Mouse (Mus musculus): ENCODE measurements at regions not wholly inside any gene's neighbourhood (a gene's known extent, or its start where the extent isn't known, plus 50 kb on each side); places are given as distances from the start of the nearest gene placed in this dataset.

- no peaks in the 10 kb centered on the region for H3K36me3 ChIP-seq (ENCODE audit: control insufficient read depth, insufficient read depth)
- H3K4me3 ChIP-seq (ENCODE audit: low read depth, low read length), result no peak overlapping the region
- H3K4me2 ChIP-seq (replicated peaks; ENCODE audit: low read depth), result no peak overlapping the region
- ATAC-seq, result no peak
- no peaks in the 10 kb centered on the region for H3K27me3 ChIP-seq (replicated peaks; ENCODE audit: control insufficient read depth, insufficient read depth, low read length)
- H3K9me3 ChIP-seq (ENCODE audit: control insufficient read depth), result no peaks in the 10 kb centered on the region
- no peaks in the 10 kb centered on the region for H3K4me1 ChIP-seq (replicated peaks; ENCODE audit: control insufficient read depth, insufficient read depth, low read length)
- H3K9ac ChIP-seq (ENCODE audit: low read depth, low read length), result no peak overlapping the region
- H3K27ac ChIP-seq (ENCODE audit: low read depth, low read length), result no peak overlapping the region
- no peak for TF ChIP-seq CTCF (IDR thresholded peaks at IDR 0.05; ENCODE audit: low read depth)
Observed at GRCm38 (mm10) chr1:176379645-176380044, 104.5 kb upstream of the Pld5 start.

- no peak for TF ChIP-seq CTCF (IDR thresholded peaks at IDR 0.05; ENCODE audit: low read depth)
Observed at GRCm38 (mm10) chr1:176366900-176367299, 91.8 kb upstream of the Pld5 start.

GRCm38 (mm10) chr1:176360957-176361356 lies 85.8 kb upstream of the Pld5 start:
- Histone ChIP-seq H3K4me2 (replicated peaks; ENCODE audit: low read depth) (no peak overlapping the region), H3K27me3 (replicated peaks; ENCODE audit: control insufficient read depth, insufficient read depth, low read length) (no peaks in the 10 kb centered on the region), H3K27ac (ENCODE audit: low read depth, low read length) (no peak overlapping the region), H3K4me3 (ENCODE audit: low read depth, low read length) (no peak overlapping the region), H3K4me1 (replicated peaks; ENCODE audit: control insufficient read depth, insufficient read depth, low read length) (no peaks in the 10 kb centered on the region), H3K9me3 (ENCODE audit: control insufficient read depth) (no peaks in the 10 kb centered on the region), H3K9ac (ENCODE audit: low read depth, low read length) (no peak overlapping the region), H3K36me3 (ENCODE audit: control insufficient read depth, insufficient read depth) (no peaks in the 10 kb centered on the region)
- WGBS, result 89% methylated on average over 3 of the region's 3 CpGs
- ATAC-seq, result no peak
- no peak for TF ChIP-seq CTCF (IDR thresholded peaks at IDR 0.05; ENCODE audit: low read depth)

More at GRCm38 (mm10) chr1:176366900-176367299, 91.8 kb upstream of the Pld5 start:
- Histone ChIP-seq H3K4me3 (ENCODE audit: low read depth, low read length) (no peak overlapping the region), H3K4me1 (replicated peaks; ENCODE audit: control insufficient read depth, insufficient read depth, low read length) (no peaks in the 10 kb centered on the region), H3K4me2 (replicated peaks; ENCODE audit: low read depth) (no peak overlapping the region), H3K27ac (ENCODE audit: low read depth, low read length) (no peak overlapping the region), H3K9ac (ENCODE audit: low read depth, low read length) (no peak overlapping the region), H3K9me3 (ENCODE audit: control insufficient read depth) (no peaks in the 10 kb centered on the region), H3K36me3 (ENCODE audit: control insufficient read depth, insufficient read depth) (no peaks in the 10 kb centered on the region), H3K27me3 (replicated peaks; ENCODE audit: control insufficient read depth, insufficient read depth, low read length) (no peaks in the 10 kb centered on the region)
- no peak for ATAC-seq
- WGBS, result 87% methylated on average over 3 of the region's 3 CpGs

- H3K9me3 ChIP-seq (ENCODE audit: control insufficient read depth), result no peaks in the 10 kb centered on the region
- H3K27ac ChIP-seq (ENCODE audit: low read depth, low read length), result no peak overlapping the region
- H3K27me3 ChIP-seq (replicated peaks; ENCODE audit: control insufficient read depth, insufficient read depth, low read length), result no peaks in the 10 kb centered on the region
- H3K4me1 ChIP-seq (replicated peaks; ENCODE audit: control insufficient read depth, insufficient read depth, low read length), result no peaks in the 10 kb centered on the region
- H3K9ac ChIP-seq (ENCODE audit: low read depth, low read length), result no peak overlapping the region
- no peak overlapping the region for H3K4me3 ChIP-seq (ENCODE audit: low read depth, low read length)
- ATAC-seq, result no peak
- WGBS, result 84% methylated on average over 12 of the region's 12 CpGs
- no peak overlapping the region for H3K4me2 ChIP-seq (replicated peaks; ENCODE audit: low read depth)
- H3K36me3 ChIP-seq (ENCODE audit: control insufficient read depth, insufficient read depth), result no peaks in the 10 kb centered on the region
- no peak for TF ChIP-seq CTCF (IDR thresholded peaks at IDR 0.05; ENCODE audit: low read depth)
Observed at GRCm38 (mm10) chr1:176359992-176360724, 85.0 kb upstream of the Pld5 start.

- Histone ChIP-seq H3K4me3 (ENCODE audit: low read depth, low read length) (no peak overlapping the region), H3K36me3 (ENCODE audit: control insufficient read depth, insufficient read depth) (no peaks in the 10 kb centered on the region), H3K27ac (ENCODE audit: low read depth, low read length) (no peak overlapping the region), H3K27me3 (replicated peaks; ENCODE audit: control insufficient read depth, insufficient read depth, low read length) (no peaks in the 10 kb centered on the region), H3K9me3 (ENCODE audit: control insufficient read depth) (no peaks in the 10 kb centered on the region), H3K4me1 (replicated peaks; ENCODE audit: control insufficient read depth, insufficient read depth, low read length) (no peaks in the 10 kb centered on the region), H3K9ac (ENCODE audit: low read depth, low read length) (no peak overlapping the region), H3K4me2 (replicated peaks; ENCODE audit: low read depth) (no peak overlapping the region)
- no peak for TF ChIP-seq CTCF (IDR thresholded peaks at IDR 0.05; ENCODE audit: low read depth)
- WGBS, result 65% methylated on average over 12 of the region's 12 CpGs
- ATAC-seq, result no peak
Observed at GRCm38 (mm10) chr1:176355342-176355741, 80.2 kb upstream of the Pld5 start.

GRCm38 (mm10) chr1:176354898-176355297 lies 79.8 kb upstream of the Pld5 start:
- no peak for ATAC-seq
- Histone ChIP-seq H3K4me2 (replicated peaks; ENCODE audit: low read depth) (no peak overlapping the region), H3K27ac (ENCODE audit: low read depth, low read length) (no peak overlapping the region), H3K36me3 (ENCODE audit: control insufficient read depth, insufficient read depth) (no peaks in the 10 kb centered on the region), H3K4me1 (replicated peaks; ENCODE audit: control insufficient read depth, insufficient read depth, low read length) (no peaks in the 10 kb centered on the region), H3K4me3 (ENCODE audit: low read depth, low read length) (no peak overlapping the region), H3K9ac (ENCODE audit: low read depth, low read length) (no peak overlapping the region), H3K9me3 (ENCODE audit: control insufficient read depth) (no peaks in the 10 kb centered on the region), H3K27me3 (replicated peaks; ENCODE audit: control insufficient read depth, insufficient read depth, low read length) (no peaks in the 10 kb centered on the region)
- no peak for TF ChIP-seq CTCF (IDR thresholded peaks at IDR 0.05; ENCODE audit: low read depth)
- 49% methylated on average over 1 of the region's 1 CpGs for WGBS

All from intestine, postnatal 0 days (tissue).